Mouse (Mus musculus) heart, adult 8-10 months (tissue): ENCODE results near the gene St6galnac5. TPM values are rescaled to one million over a fixed set of nuclear protein-coding genes. Genes with fewer than 3 reads are reported as not detected.
A peak's percentile ranks its signal among the peaks of the same experiment; 100 is the strongest.

Source experiments
- DNase-seq: peaks from one replicate; pipeline ENCODE4 v3.0.0; 2022; ENCODE audit warnings: low spot score
- total RNA-seq, 4 experiments: library from RNA; stranded (reverse); gene quantifications; 2 replicates each; pipeline ENCODE4 v1.2.4; 2022

St6galnac5 gene
- under 1 TPM in 1 of 4 experiments, not detected in 3; 0.19 TPM for total RNA-seq

DNA sequence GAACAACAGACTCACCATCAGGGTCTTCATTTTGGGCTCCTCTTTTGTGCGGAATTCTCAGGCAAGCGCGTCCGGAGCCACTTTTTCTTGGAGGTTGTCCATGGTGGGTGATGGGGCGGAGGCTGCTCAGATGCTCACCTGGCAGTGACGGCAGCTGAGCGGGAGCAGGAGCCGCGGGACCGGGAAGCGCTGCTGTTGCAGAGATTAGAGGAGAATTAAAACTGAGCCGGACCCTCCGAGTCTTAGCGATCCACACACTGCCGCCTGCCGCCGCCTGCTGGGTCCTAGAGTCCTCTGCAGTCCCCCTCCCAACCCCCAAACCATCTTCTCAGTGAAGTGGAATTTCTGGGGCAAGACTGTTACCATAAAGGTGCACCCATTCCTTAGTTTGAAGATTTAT is at the start of gene St6galnac5:
St6galnac5 (minus strand) TSS at position 259 of the 400 bp plus-strand sequence.
- no peak for DNase-seq

DNA sequence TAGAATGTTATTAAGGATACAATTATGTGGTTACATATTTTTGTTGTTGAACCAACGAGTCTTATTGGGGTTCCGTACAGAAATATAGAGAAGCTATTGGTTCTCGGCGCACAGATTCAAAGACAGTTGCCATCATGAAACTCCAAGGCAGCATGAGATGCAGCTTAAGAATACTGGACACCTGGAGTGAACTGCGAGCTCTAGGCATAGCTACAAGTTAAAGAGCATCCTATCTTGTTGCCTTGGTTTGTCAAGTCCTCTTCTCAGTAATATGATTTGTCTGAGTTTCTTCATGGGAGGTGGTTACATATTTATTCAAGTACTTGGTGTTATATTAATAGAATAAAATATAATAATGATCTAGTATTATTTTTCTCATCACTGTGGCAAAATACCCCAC is 48.7 kb upstream of the St6galnac5 start:
- no peak for DNase-seq

DNA sequence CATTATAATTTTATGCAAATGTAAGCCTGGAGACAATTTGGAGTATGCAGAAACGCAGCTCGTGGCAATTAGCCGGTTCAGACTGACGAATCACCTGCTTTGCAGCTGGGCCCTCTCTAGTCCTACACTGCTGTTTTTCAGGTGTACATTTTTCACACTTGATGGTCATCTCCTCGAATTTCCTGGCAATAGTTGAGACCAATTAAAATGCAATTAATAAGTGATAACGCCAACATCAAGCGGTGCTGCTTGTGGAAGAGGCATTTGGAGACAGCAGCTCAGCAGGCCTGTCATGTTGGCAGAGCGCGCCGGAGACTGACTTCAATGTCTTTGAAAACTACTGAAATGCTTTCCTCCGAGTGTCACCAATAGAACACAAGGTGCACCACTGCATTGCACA is 42.0 kb upstream of the St6galnac5 start:
- no peak for DNase-seq

DNA sequence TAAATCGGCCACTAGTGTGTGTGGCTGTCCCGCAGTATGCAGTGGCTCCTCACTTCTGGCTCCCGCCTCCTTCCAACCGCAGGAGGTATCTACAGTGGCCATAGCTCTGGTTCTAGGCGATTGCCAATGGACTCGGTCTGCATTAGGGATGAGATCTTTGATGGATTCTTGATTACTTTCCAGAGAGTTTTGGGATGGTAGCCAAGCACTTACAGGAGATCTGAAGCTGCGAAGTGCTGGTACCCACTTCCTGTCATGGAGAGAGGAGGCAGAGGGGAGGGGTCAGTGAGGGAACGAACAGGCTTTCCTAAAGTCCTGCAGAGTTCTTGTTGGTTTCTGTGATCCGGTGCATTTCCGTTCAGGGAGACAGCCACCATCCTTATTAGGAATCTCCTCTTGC is 36.0 kb upstream of the St6galnac5 start:
- no peak for DNase-seq

DNA sequence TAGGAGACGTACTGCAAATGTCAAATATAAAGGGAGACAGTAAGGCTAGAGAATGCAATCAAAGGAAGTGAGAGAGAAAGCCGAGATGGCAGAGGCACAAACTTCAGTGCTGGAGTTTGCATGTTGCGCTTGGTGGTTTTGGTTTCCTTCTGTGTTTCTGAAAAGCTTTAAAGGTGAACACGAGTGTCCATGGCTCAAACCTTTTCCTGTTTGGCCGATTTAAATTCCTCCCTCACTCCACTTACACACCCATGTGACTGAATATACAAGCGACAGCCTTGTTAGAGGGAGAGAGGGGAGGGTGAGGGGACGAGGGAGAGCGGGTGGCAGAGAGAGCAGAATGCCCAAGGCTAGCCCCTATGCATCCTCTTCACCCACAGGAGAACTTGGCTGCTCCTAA is 34.3 kb upstream of the St6galnac5 start:
- no peak for DNase-seq

DNA sequence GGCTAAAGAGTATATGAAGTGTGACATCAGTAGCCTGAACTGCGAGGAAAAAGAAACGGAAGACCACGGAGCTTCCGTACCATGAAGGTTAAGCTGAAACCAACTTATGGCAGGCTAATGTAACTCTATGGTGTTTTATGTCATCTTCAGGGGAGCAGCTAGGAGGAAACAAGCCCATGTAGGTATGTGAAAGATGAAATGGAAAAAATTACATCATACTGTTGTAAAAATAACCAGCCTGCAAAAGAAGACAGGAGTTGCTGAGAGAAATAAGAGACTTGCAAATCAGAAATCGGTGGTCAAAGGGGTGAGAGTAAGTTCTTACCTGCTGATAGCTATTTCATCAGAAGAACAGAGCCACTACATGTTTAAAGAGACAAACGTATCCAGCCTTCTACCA is 24.8 kb upstream of the St6galnac5 start:
- no peak for DNase-seq

DNA sequence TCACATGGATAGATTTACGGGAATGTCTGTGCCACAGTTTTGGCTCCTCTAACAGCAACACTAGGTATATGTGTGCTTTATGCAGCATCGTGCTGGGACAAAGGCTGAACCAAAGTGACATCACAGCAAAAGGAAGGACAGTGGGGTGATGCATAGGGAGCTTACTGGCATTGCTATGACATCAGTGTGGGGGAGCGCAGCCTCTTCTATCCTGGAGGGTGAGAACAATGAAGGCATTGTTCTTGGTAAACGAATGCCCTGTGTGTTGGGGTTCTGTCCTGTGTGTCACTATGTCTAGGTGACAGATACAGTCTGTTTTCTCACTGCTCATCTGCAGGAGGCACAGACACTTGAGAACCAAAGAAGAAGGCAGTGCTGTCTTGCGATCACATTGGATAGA is 16.9 kb upstream of the St6galnac5 start:
- no peak for DNase-seq

DNA sequence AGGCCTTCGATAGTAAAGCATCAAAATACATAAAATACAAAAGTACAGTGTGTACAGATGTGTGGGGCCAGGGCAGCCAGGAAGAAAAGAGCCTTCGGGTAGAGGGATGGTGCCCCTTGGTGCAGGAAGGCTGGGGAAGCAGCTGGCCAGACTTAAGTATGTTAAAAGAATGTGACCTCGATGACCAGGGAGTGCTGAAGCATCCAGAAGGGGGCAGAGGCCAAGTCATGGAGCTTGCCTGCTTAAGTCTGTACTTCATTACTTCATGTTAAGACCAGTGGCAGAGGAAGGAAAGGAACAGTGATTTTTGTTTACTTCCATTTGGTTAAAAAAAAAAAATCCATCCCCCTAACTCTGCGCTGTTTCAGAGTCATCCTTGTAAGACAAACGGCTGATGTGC is 16.1 kb upstream of the St6galnac5 start:
- no peak for DNase-seq

DNA sequence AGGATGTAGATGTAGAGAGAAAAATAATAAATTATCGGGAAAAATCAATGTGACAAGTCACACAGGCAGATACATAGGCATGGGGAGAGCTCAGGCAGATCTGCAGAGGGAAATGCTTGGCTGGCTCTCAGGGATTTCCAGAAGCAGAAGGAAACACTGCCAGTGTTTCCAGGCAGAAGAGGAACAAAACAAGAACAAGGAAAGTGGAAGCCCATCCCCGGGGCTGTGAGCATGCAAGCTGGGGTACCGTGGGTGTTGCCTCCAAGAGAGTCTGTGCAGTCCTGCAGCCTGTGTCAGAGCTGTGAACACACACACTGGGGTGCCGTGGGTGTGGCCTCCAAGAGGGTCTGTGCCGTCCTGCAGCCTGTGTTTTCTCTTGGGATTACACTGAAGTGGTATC is 11.6 kb upstream of the St6galnac5 start:
- no peak for DNase-seq

DNA sequence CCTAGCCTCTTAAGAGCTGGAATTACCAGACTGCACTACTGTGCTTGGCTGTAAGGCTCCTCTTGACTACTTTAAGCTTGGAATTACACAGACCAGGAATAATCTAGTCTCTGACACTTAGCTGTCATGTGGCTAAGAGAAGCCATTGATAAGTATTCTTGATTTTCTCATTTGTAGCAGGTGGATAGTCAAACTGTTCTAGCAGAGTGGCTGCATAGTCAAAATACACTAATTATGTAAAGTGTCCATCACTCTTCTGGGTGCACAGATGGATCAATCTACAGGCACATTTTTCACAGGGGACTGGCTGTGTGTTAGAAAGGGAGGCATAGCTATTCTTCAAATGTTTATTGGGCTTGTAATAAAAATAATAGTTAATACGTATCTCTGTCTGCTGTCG is 8.7 kb upstream of the St6galnac5 start:
- DNase-seq, result no peak

DNA sequence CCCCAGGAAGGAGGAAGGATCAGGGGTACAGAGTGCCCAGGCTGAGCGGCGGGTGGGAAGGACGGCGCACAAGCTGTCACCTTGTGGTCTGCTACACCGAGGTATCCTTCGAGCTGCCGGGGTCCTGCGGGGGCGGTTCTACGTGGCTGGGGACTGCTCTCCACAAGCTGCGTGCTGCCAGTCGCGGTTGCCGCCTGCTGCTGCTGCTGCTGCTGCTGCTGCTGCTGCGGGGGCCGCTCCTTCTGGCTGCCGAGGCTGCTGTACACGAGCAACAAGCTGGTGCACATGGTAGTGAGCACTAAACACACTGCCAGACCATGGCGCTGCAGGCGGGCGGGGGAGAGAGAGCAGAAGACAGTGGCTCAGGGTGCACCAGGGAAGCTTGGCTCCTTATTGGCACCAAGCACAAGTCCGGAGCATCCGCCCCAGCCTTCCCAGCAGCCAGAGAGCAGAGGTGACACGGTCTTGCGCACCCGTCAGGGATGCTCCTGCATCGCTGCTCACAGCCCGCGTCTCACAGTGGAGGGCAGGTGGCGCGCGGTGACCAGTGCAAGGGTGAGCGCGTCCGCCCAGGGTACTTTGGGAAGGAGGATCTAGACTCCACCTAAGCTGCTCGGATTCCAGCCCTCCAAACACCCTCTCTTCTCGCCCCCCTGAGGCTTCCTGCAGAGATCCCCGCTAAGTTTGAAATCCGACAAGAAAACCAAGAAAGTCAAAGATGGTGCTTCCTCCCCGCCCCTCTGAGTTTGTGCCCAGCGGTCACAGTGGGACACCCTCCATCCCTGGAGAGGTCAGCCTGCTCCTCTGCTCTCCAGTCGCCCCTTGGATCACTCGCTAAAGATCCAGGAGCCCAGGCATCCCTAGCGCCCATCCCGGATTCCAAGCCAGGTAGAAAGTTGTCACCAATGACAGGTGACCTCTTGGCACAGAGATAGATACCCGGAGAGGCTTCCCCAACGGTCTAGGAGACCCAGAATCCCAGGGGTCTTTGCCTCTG is 770 bp downstream of the St6galnac5 start:
- no peak for DNase-seq

DNA sequence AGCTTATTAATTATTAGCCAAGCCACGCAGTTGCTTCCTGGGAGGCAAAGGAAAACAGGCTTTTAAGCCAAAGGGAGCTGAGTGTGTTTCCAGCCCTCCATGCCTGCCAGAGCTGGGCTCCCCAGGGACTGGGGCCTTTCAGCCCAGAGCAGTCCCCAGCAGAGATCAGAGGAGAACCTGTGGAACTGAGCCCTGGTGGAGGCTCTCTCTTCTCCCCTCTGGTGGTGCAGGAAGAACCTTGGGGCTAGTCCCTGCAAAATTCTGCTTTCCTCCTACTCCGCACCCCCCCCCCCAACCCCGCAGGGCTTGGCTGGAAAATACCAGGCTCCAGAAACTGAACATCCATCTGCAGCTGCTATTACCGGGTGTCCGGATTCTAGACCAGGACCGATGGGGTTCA is 1.6 kb downstream of the St6galnac5 start:
- DNase-seq, result no peak

DNA sequence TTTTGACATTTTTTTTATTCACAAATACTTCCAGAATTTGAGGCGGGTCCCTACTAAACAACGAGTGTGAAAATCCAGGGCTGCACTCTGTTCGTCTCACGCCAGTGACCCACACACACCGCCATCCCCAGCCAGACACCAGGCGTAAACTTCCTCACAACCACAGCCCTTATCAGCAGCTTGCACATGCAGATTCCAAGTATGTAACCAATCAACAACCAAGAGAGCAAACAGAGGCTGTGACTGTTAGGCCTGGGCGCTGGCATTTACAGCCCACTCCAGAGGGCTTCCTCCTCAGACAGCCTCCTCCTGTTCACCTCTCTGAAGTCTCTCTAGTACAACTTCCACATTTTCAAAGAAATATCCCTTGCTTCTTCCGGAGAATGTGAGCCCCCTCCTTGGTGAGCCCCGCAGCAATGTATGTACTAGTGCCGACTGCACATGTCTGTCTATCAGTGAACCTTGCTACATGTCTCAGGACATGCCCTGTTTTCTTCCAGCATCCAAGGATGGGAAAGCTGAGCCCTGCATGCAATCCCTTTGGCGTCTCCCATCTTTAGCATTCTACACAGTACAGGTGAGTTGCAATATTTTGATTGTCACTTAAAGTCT is 2.5 kb downstream of the St6galnac5 start:
- DNase-seq, result no peak

DNA sequence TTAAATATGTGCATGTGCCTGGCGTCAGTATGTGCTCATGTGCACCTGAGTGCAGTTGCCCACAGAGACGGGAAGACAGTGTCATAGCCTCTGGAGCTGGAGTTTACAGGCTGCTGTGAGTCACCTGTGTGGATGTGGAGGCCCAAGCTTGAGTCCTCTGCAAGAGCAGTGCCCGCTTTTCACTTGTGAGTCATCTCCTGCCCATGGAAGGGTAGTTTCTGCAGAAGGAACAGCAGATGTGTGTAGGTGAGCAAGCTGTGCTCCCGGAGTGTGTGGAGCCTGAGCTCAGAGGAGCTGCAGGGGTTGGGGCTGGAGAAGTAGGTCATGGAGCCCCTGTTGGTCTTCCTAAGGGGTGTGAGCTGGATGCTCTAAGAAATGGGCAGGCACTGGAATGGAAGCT is 10.7 kb downstream of the St6galnac5 start:
- no peak for DNase-seq

DNA sequence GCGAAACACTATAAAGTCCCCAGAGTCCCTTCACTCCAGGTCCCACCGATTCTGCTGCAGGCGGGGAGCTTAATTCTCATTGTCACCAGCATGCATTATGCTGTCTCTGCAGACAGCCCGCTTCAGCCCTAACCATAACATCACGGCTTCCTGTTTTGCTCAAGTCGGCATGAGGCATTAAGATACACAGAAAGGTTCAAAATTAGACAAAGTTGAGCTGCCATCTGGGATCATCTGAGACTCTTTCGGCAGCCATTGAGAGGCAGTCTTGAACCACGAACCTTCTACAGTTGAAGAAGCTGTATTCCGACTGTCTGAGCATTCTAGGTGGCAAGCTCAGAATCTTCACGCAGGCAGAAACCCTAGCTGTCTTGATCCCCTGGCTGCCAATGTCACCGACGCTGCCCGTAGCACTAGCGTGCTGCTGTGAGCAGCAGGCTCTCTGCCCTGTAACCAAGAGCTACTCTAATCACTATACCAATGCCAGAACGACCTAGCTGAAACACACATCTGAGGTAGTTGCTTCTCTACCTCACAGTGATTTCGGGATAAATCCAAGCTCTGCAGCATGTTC is 12.2 kb downstream of the St6galnac5 start:
- no peak for DNase-seq

DNA sequence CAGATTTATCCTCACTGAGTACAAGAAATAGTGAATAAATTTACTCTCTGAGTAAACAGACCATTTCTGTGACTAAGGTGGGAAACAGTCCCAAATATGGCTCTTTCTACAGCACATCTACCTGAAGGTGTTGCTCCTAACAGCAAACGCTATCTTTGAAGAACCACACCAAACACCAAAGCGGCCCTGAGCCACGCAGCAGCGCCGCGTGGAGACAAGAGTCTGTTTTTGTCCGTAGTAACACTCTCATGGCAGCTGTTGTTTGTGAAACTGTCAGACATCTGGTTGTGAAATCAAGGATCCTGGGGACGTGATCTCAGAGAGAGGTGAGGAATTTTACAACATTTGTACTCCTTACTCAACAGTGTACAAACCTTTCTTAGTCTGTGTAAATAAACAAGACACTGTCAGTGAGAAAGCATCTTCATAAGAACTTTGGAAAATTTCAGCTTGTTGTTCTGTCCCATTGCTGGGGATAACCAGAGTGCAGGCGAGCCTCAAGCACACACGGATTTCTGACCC is 20.1 kb downstream of the St6galnac5 start:
- no peak for DNase-seq

DNA sequence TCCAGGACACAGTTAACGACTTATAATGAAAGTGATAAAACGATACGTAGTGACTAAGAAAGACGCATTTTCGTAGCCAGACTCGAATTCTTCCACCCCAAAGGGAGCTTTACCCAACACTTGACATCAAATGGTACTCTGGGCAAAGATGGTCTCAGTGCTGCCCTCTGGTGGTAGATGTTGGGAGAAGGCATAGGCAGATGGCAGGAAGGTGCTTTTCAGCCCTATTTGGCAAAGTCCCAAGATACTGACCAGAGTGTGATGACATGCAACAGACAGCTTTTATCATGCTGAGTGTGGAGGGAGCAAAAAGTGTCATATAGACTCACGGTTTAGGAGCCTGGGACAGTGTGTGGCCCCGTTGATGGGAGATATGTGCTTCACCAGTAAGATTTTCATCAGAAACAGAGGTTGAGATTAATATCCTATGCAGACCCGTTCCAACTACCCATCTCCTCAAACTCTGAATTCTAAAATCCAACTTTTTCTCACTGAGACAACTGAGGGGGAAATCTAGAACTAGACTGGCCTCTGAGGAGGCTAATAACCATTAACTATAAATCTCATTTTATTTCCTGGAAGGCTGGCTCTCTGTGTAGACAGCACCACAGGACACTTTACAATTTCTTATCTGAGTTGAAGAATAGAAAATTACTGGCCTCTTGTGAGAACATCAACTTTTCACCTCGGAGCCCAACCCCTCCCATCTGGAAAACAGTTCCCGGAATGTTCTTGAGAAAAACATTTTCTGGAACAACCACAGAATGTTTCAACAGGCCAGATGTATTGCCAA is 23.5 kb downstream of the St6galnac5 start:
- DNase-seq, result peak; percentile 14

DNA sequence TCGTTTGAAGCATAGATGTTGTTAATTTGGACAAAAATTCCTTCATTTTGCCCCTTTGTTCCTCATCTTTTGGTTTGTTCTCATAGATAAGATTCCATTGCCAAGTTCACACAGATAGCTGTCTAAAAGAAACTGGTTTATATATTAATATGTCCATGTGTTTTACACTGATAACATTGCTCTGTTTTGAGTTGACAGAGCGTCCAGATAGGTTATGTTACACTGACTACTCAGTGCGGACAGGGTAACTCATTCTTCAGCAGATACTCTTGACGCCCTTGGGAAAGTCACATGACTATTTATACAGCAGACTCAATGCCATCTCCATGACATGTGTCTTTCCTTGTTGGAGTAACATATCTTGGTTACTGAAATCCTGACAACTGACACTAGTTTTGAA is 25.3 kb downstream of the St6galnac5 start:
- DNase-seq, result no peak

DNA sequence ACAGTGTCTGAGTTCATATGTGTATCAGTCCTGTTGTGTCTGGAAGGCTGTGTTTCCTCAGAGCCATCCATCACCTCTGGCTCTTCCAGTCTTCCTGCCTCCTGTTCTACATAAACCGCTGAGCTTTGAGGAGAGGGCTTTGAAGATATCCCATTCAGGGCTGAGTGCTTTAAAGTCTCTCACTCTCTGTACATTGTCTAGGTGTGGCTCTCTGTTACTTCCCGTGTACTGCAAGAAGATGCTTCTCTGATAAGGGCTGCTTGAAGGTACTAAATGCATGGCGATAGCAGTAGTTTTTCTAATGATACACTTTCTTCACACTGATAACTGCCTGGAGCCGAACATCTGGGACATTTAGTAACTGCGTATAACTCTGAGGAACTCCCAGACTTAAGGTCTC is 26.0 kb downstream of the St6galnac5 start:
- no peak for DNase-seq

DNA sequence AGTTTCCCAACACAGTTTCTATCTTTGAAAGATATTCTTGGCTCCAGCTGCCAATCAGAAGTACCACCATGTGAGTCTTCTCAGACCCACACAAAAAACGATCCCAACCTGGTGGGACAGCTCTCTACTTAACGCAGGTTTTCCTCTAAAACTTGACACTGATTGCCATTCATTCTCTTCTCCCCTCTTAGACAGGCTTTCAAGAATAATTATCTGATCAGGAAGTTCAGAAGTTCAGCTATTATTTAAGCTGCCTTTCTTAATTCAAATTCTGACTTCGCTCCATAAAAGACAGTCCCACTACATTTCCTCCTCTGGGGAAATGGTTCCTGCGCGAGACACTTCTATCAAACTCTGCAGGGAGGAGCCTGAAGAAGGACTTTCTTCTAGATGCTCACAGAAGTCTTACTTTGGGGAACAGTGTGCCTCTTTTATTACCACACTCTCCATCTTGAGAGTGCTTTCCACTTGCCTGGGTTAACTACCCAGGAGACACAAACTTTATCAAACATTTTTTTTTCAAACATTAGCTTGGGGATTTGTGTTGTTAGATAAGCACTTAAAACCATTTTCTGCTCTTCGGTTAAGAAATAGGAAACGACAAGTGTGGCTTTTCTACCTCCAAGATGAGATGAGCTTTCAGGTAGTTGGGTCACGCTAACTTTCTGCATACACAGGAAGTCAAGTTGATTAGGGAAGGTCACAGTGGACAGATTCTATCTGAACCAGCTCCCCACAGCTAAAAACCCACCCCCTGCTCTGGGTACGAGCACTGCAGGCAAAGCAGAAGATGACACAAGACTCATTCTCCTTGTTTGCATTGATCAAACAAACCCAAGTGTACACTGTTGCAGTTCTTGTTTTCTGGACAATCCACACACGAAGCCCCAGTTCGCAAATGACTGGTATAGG is 30.2 kb downstream of the St6galnac5 start:
- no peak for DNase-seq

DNA sequence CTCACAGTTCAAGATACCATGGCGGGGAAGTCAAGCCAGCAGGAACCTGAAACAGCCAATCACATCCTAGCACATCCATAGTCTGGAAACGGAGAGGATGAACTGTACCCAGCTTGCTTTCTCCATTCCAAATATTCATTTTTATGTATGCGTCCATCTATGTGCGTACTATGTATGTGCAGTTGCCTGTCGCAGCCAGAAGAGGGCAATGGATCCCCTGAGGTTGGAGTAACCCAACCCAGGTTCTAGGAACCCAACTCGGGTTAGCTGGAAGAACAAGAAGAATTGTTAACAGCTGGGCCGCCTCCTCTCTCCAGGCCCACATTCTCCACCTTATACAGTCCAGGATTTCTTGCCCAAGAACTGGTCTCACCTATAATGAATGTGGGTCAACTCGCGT is 31.1 kb downstream of the St6galnac5 start:
- DNase-seq, result no peak
